Mouse (Mus musculus) hematopoietic stem cell, adult 5-6 weeks (primary cell): ENCODE measurements around the gene Gpr37l1. TPM values are rescaled to one million over a fixed set of nuclear protein-coding genes. Genes with fewer than 3 reads are reported as not detected.

Source experiments
- total RNA-seq: library from RNA; stranded (forward); fragments of 172-1452, 232-1000 nt; gene quantifications from 2 replicates; pipeline ENCODE4 v1.2.3, GENCODE M21; 2017

Gene Gpr37l1
- total RNA-seq, 1 experiment from 2014 or later = not detected

Other genes with a start within 250 kb of the Gpr37l1 start
- 7.9 and 9.3 TPM in 2 replicates for gene Ppp1r12b, start 211.7 kb downstream of the Gpr37l1 start, total RNA-seq
- gene Ube2t, start 205.1 kb downstream of the Gpr37l1 start, total RNA-seq = 16.5 and 23.0 TPM in 2 replicates
- not detected in 2 replicates for gene Lgr6, start 62.4 kb downstream of the Gpr37l1 start, total RNA-seq
- 78.6 and 80.0 TPM in 2 replicates for gene Ptpn7, start 35.0 kb downstream of the Gpr37l1 start, total RNA-seq
- 22.3 and 24.4 TPM in 2 replicates for gene Arl8a, start 20.9 kb downstream of the Gpr37l1 start, total RNA-seq
- not detected in 2 replicates for gene Elf3, start 90.9 kb upstream of the Gpr37l1 start, total RNA-seq
- gene Rnpep, start 116.4 kb upstream of the Gpr37l1 start, total RNA-seq = 31.6 and 57.2 TPM in 2 replicates
- 25.2 and 42.1 TPM in 2 replicates for gene Timm17a, start 146.1 kb upstream of the Gpr37l1 start, total RNA-seq
- gene Lmod1, start 157.1 kb upstream of the Gpr37l1 start, total RNA-seq = not detected in 2 replicates
- not detected in 2 replicates for gene Shisa4, start 207.6 kb upstream of the Gpr37l1 start, total RNA-seq